In the genomic region with DNA sequence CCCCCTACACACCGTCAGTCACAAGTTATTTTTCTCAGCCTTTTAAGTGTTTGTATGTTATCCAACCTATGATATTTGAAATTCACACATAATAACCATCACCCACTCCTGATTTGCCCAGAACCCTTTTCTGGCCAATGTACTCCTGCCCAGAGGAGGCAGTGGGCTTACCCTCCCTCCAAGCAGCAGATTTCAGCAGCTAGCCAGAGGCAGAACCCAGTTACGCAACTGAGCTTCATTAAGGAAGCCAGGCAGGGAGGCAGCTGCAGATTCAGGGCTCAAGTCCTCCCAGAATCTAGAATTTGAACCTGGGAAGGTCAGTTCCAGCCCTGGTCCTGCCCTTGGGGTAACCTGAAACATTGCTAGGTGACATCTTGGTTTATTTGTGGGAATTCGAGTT, we compare ENCODE assay signal across 9 mouse cellular contexts.
A peak's percentile ranks its signal among the peaks of the same experiment; 100 is the strongest.
DNase-seq lines count a peak whose midpoint lies in the region; ATAC-seq and TF ChIP-seq lines count a peak whose summit lies in the region.
"Had no signal": no experiment of that assay in that cellular context is flagged by ENCODE, and none has a peak within 500 bp of the region (broad histone marks: within the 10 kb centered on the region; RNA-seq: fewer than 3 reads in every experiment).

No protein-coding gene starts in this region.

- no peak for DNase-seq in frontal cortex, adult 2 months (ENCODE audit: extremely low spot score in 1 of 2, low spot score in 1 of 2)
- DNase-seq in lung, embryonic 14.5 days = peak; percentile 70
- no peak for DNase-seq in lung, postnatal 14 days
- peak; percentile 14 to 58 for DNase-seq in kidney, postnatal 25 days
- DNase-seq in layer of hippocampus, adult 18-20 months (ENCODE audit: low spot score in 2 of 2) = no peak
- DNase-seq in layer of hippocampus, postnatal 36 days = no peak

- no peaks in the 10 kb centered on the region for H3K36me3 ChIP-seq in lung, embryonic 14.5 days (ENCODE audit: insufficient read depth)
- no peaks in the 10 kb centered on the region for H3K36me3 ChIP-seq in stomach, embryonic 15.5 days
- H3K36me3 ChIP-seq: neural tube, embryonic 12.5 days had no signal

- no peak for TF ChIP-seq CTCF in lung, embryonic 14.5 days (IDR thresholded peaks at IDR 0.05; ENCODE audit: low read depth)

- H3K4me1 ChIP-seq in lung, embryonic 14.5 days (ENCODE audit: insufficient read depth) = peaks cover 4% of the 10 kb centered on the region; the same call in 1 of the 2 replicates
- peaks cover 27% of the 10 kb centered on the region for H3K4me1 ChIP-seq in stomach, embryonic 15.5 days

- ATAC-seq in frontal cortex, adult (ENCODE audit: low TSS enrichment) = peak; percentile 35; the same call in 1 of the 2 replicates
- ATAC-seq in lung, embryonic 14.5 days (ENCODE audit: insufficient read depth) = no peak
- ATAC-seq in stomach, embryonic 15.5 days (ENCODE audit: insufficient read depth, low FRiP score, low read depth) = no peak

- H3K27ac ChIP-seq in lung, embryonic 14.5 days (ENCODE audit: low read depth) = no peak overlapping the region
- peak overlapping the region; percentile 11; the same call in 1 of the 2 replicates for H3K27ac ChIP-seq in stomach, embryonic 15.5 days
- H3K27ac ChIP-seq: neural tube, embryonic 12.5 days had no signal

- no peaks in the 10 kb centered on the region for H3K9me3 ChIP-seq in lung, embryonic 14.5 days (ENCODE audit: low read depth, low read length)
- H3K9me3 ChIP-seq in stomach, embryonic 15.5 days = no peaks in the 10 kb centered on the region
- H3K9me3 ChIP-seq: neural tube, embryonic 12.5 days had no signal

- 0 out of 2 replicates have a peak overlapping the region, but pooled peaks have one; percentile 23 for H3K4me2 ChIP-seq in lung, embryonic 14.5 days
- H3K4me2 ChIP-seq in stomach, embryonic 15.5 days = no peak overlapping the region
- H3K4me2 ChIP-seq: neural tube, embryonic 12.5 days had no signal

- H3K27me3 ChIP-seq in lung, embryonic 14.5 days (ENCODE audit: insufficient read depth, low read length) = no peaks in the 10 kb centered on the region
- H3K27me3 ChIP-seq in stomach, embryonic 15.5 days (replicated peaks) = no peaks in the 10 kb centered on the region
- H3K27me3 ChIP-seq: neural tube, embryonic 12.5 days had no signal

- WGBS in lung, embryonic 14.5 days = 54% methylated on average over 3 of the region's 3 CpGs
- 63% methylated on average over 3 of the region's 3 CpGs for WGBS in stomach, embryonic 15.5 days

- H3K9ac ChIP-seq in lung, embryonic 14.5 days = no peak overlapping the region
- no peak overlapping the region for H3K9ac ChIP-seq in stomach, embryonic 15.5 days
- H3K9ac ChIP-seq: neural tube, embryonic 12.5 days had no signal

- H3K4me3 ChIP-seq in lung, embryonic 14.5 days (ENCODE audit: low read depth, low read length) = no peak overlapping the region
- H3K4me3 ChIP-seq in stomach, embryonic 15.5 days (replicated peaks) = no peak overlapping the region
- H3K4me3 ChIP-seq: neural tube, embryonic 12.5 days had no signal

Comparison
In these comparisons a context has a peak if more than half of its experiments do, and no peak if none do; other contexts are left out.
1. DNase-seq: peak in lung, embryonic 14.5 days (single experiment) and kidney, postnatal 25 days (2 of 2); none in frontal cortex, adult 2 months (0 of 2), lung, postnatal 14 days (single experiment), layer of hippocampus, adult 18-20 months (0 of 2) and layer of hippocampus, postnatal 36 days (0 of 2).